Mouse (Mus musculus): Measurements from ENCODE around the gene Olfr1158. TPM values are rescaled to one million over a fixed set of nuclear protein-coding genes. Genes with fewer than 3 reads are reported as not detected.

Gene Olfr1158
- total RNA-seq (2023), result not detected

GRCm38 (mm10) chr2:87989813-87990212 is at the start of gene Olfr1158:
Olfr1158 (plus strand) TSS chr2:87990113.

GRCm38 (mm10) chr2:87945037-87945436 is 44.9 kb upstream of the Olfr1158 start, which contains the start of gene Olfr1155:
Olfr1155 (minus strand) TSS chr2:87945137.

GRCm38 (mm10) chr2:87953000-87953399 is 36.9 kb upstream of the Olfr1158 start, which contains the start of gene Olfr1156:
Olfr1156 (minus strand) TSS chr2:87953100.

GRCm38 (mm10) chr2:87968199-87968598 is 21.7 kb upstream of the Olfr1158 start, which contains the start of gene Olfr1157:
Olfr1157 (minus strand) TSS chr2:87968299.

GRCm38 (mm10) chr2:87974563-87974962 is 15.3 kb upstream of the Olfr1158 start, which contains the start of gene Olfr74:
Olfr74 (minus strand) TSS chr2:87974663.

GRCm38 (mm10) chr2:88007515-88008318 is 17.8 kb downstream of the Olfr1158 start, which contains the start of gene Olfr1160:
Olfr1160 (minus strand) TSS chr2:88008268.

GRCm38 (mm10) chr2:88022474-88022873 is 32.6 kb downstream of the Olfr1158 start, which contains the start of gene Olfr1161:
Olfr1161 (plus strand) TSS chr2:88022774.

GRCm38 (mm10) chr2:88037599-88037998 is 47.7 kb downstream of the Olfr1158 start, which contains the start of gene Olfr73:
Olfr73 (minus strand) TSS chr2:88037699.

Other genes with a start within 250 kb of the Olfr1158 start
- gene Olfr1140, start 246.4 kb upstream of the Olfr1158 start, total RNA-seq (2023), result not detected
- gene Olfr1141, start 236.1 kb upstream of the Olfr1158 start, total RNA-seq (2023), result not detected
- gene Olfr152, start 210.6 kb upstream of the Olfr1158 start, total RNA-seq (2023), result not detected
- gene Olfr1143, start 189.5 kb upstream of the Olfr1158 start, total RNA-seq (2023), result not detected
- not detected for gene Olfr1145, start 180.3 kb upstream of the Olfr1158 start, total RNA-seq (2023)
- not detected for gene Olfr1148, start 159.6 kb upstream of the Olfr1158 start, total RNA-seq (2023)
- not detected for gene Olfr1150-ps1, start 146.1 kb upstream of the Olfr1158 start, total RNA-seq (2023)
- not detected for gene Olfr1151, start 134.3 kb upstream of the Olfr1158 start, total RNA-seq (2023)
- gene Olfr1152, start 123.6 kb upstream of the Olfr1158 start, total RNA-seq (2023), result not detected
- gene Olfr1153, start 95.2 kb upstream of the Olfr1158 start, total RNA-seq (2023), result not detected
- gene Olfr1154, start 84.9 kb upstream of the Olfr1158 start, total RNA-seq (2023), result not detected
- gene Olfr1155, start 45.0 kb upstream of the Olfr1158 start, total RNA-seq (2023), result not detected
- not detected for gene Olfr1156, start 37.0 kb upstream of the Olfr1158 start, total RNA-seq (2023)
- not detected for gene Olfr1157, start 21.8 kb upstream of the Olfr1158 start, total RNA-seq (2023)
- gene Olfr74, start 15.4 kb upstream of the Olfr1158 start, total RNA-seq (2023), result not detected
- gene Olfr1160, start 18.2 kb downstream of the Olfr1158 start, total RNA-seq (2023), result not detected
- not detected for gene Olfr1161, start 32.7 kb downstream of the Olfr1158 start, total RNA-seq (2023)
- not detected for gene Olfr73, start 47.6 kb downstream of the Olfr1158 start, total RNA-seq (2023)
- gene Olfr1162, start 61.0 kb downstream of the Olfr1158 start, total RNA-seq (2023), result not detected
- gene Olfr1163, start 81.7 kb downstream of the Olfr1158 start, total RNA-seq (2023), result not detected
- not detected for gene Olfr1164, start 103.9 kb downstream of the Olfr1158 start, total RNA-seq (2023)
- gene Olfr1166, start 138.2 kb downstream of the Olfr1158 start, total RNA-seq (2023), result not detected
- gene Olfr1167, start 165.1 kb downstream of the Olfr1158 start, total RNA-seq (2023), result not detected
- not detected for gene Olfr1168, start 191.8 kb downstream of the Olfr1158 start, total RNA-seq (2023)
- not detected for gene Olfr1170, start 238.2 kb downstream of the Olfr1158 start, total RNA-seq (2023)

Measured in CD4-positive naive resting alpha-beta T cell, adult 57 days (primary cell).